Mouse (Mus musculus): Measurements from ENCODE around the gene Mreg. TPM values are rescaled to one million over a fixed set of nuclear protein-coding genes. Genes with fewer than 3 reads are reported as not detected.
A peak's percentile ranks its signal among the peaks of the same experiment; 100 is the strongest.

Gene Mreg
- polyA plus RNA-seq, 2 experiments = 2.9 to 6.4 TPM

DNA sequence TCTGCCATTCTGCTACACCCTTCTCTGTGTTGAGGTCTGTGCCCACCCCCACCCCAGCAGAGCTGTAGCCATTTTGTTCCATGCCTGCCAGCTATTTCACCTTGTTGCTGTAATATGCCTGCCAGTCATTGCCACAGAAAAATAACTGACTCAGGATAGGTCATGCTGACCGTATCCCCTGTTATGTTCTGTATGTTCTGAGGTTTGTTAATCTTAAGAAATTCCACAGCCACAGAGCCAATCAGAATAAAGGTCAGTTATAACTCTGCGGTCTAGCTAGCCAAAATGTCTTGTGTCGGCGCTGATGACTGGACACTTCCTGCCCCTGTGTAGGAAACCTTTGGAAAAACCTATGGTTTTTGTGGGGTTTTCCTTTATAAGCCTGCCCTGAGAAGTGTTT is 67.7 kb downstream of the Mreg start:
- WGBS (ENCODE audit: insufficient replicate concordance) = 70% methylated on average over 4 of the region's 4 CpGs

DNA sequence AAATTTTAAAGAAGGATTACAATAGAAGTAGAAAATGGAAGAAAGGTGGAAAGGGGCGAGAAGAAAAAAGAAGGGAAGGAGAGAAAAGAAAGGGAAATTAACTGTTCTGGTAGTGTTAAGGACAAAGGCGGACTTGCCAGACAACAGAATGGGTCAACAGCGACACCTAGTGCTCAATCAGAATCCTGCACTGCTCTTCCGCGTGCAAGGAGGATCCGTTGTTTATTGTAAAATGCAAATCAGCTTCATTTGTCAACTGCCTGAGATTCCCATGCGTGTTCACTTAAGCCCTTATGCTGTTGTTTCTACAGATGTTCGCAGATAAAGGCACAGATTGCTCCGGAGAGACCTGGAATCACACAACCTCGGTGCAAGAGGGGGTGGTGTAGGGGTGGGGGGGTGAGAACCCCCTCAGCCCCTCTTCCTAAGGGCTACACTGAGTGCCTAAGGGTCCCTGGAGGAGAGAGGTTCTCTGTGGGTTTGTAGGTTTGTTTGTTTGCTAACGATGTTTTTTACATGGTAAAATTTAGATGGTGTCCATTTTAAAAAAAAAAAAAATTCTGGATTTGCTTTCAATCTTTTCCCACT is 70.1 kb downstream of the Mreg start:
- ATAC-seq (ENCODE audit: insufficient read depth) (no peak), DNase-seq (ENCODE audit: low read depth in 3 of 3, low spot score in 3 of 3) (peak; percentile 30 to 46 (median 40))
- Histone ChIP-seq H3K4me3 (ENCODE audit: insufficient read depth in 1 of 2, low read depth in 2 of 2, low read length in 2 of 2) (no peak overlapping the region), H3K27ac (no peak overlapping the region), H3K27me3 (ENCODE audit: control insufficient read depth, insufficient read depth, low read length) (no peaks in the 10 kb centered on the region), H3K9me3 (ENCODE audit: control insufficient read depth, low read length) (no peaks in the 10 kb centered on the region), H3K4me1 (replicated peaks; ENCODE audit: control insufficient read depth in 2 of 2, insufficient read depth in 2 of 2, low read length in 1 of 2) (no peaks in the 10 kb centered on the region), H3K36me3 (replicated peaks; ENCODE audit: control insufficient read depth, insufficient read depth, low read depth) (no peaks in the 10 kb centered on the region), H3K4me2 (ENCODE audit: low read depth) (no peak overlapping the region), H3K9ac (replicated peaks) (no peak overlapping the region)
- TF ChIP-seq CTCF (IDR thresholded peaks at IDR 0.05; ENCODE audit: low read depth) = peak; percentile 89
- no peak for TF ChIP-seq EP300 (IDR thresholded peaks at IDR 0.05; ENCODE audit: low read depth)
- 7% methylated on average over 11 of the region's 11 CpGs for WGBS (ENCODE audit: insufficient replicate concordance)

More for the DNA sequence above, 67.7 kb downstream of the Mreg start:
- H3K36me3 ChIP-seq (replicated peaks; ENCODE audit: control insufficient read depth, insufficient read depth, low read depth) = no peaks in the 10 kb centered on the region
- H3K27ac ChIP-seq = no peak overlapping the region
- DNase-seq (ENCODE audit: low read depth in 3 of 3, low spot score in 3 of 3) (no peak), ATAC-seq (ENCODE audit: insufficient read depth) (no peak)
- H3K9ac ChIP-seq (replicated peaks) = no peak overlapping the region
- H3K4me3 ChIP-seq (ENCODE audit: insufficient read depth in 1 of 2, low read depth in 2 of 2, low read length in 2 of 2) = no peak overlapping the region
- no peak overlapping the region for H3K4me2 ChIP-seq (ENCODE audit: low read depth)
- no peaks in the 10 kb centered on the region for H3K27me3 ChIP-seq (ENCODE audit: control insufficient read depth, insufficient read depth, low read length)
- TF ChIP-seq CTCF (IDR thresholded peaks at IDR 0.05; ENCODE audit: low read depth) (no peak), EP300 (IDR thresholded peaks at IDR 0.05; ENCODE audit: low read depth) (no peak)
- H3K9me3 ChIP-seq (ENCODE audit: control insufficient read depth, low read length) = no peaks in the 10 kb centered on the region
- H3K4me1 ChIP-seq (replicated peaks; ENCODE audit: control insufficient read depth in 2 of 2, insufficient read depth in 2 of 2, low read length in 1 of 2) = no peaks in the 10 kb centered on the region

DNA sequence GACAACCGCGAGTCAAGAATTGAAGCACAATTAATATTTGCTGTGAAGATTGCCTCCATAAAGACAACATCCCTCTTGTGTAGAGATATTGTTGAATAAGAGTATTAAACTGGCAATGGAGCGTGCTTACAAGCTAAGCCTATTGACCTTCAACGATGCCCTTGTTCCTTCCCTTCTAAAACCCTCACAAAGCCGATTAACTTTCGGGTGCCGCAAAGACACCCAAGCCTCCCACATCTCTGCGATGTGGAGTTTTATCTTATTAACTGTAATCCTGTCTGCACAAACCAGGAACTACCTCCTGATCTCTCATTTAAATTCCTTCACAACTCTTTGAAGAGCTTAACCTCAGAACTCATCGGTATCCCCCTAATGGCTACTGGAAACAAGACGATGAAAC is 76.0 kb downstream of the Mreg start:
- DNase-seq (ENCODE audit: low read depth in 3 of 3, low spot score in 3 of 3) = no peak
- 83% methylated on average over 10 of the region's 10 CpGs for WGBS (ENCODE audit: insufficient replicate concordance)
- Histone ChIP-seq H3K9me3 (ENCODE audit: control insufficient read depth, low read length) (no peaks in the 10 kb centered on the region), H3K4me2 (ENCODE audit: low read depth) (no peak overlapping the region), H3K27ac (no peak overlapping the region), H3K4me3 (ENCODE audit: insufficient read depth in 1 of 2, low read depth in 2 of 2, low read length in 2 of 2) (no peak overlapping the region), H3K36me3 (replicated peaks; ENCODE audit: control insufficient read depth, insufficient read depth, low read depth) (no peaks in the 10 kb centered on the region), H3K27me3 (ENCODE audit: control insufficient read depth, insufficient read depth, low read length) (no peaks in the 10 kb centered on the region), H3K9ac (replicated peaks) (no peak overlapping the region), H3K4me1 (replicated peaks; ENCODE audit: control insufficient read depth in 2 of 2, insufficient read depth in 2 of 2, low read length in 1 of 2) (no peaks in the 10 kb centered on the region)
- TF ChIP-seq CTCF (IDR thresholded peaks at IDR 0.05; ENCODE audit: low read depth) = no peak
- no peak for TF ChIP-seq EP300 (IDR thresholded peaks at IDR 0.05; ENCODE audit: low read depth)
- no peak for ATAC-seq (ENCODE audit: insufficient read depth)

DNA sequence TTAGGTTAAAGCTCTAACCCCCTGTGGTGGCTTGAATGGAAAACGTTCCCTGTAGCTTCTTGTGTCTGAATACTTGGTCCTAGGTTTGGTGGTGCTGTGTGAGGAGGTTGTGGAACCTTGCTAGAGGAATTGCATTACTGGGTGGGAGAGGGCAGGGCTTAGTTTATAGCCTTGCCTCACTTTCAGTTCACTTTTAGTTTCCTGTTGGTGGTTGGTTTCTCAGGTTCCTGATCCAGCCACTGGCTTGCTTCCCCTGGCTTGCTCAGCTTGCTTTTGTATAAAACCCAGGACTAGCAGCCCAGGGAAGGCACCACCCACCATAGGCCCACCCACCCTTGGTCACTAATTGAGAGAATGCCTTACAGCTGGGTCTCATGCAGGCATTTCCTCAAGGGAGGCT is 77.6 kb downstream of the Mreg start:
- no peak overlapping the region for H3K4me2 ChIP-seq (ENCODE audit: low read depth)

DNA sequence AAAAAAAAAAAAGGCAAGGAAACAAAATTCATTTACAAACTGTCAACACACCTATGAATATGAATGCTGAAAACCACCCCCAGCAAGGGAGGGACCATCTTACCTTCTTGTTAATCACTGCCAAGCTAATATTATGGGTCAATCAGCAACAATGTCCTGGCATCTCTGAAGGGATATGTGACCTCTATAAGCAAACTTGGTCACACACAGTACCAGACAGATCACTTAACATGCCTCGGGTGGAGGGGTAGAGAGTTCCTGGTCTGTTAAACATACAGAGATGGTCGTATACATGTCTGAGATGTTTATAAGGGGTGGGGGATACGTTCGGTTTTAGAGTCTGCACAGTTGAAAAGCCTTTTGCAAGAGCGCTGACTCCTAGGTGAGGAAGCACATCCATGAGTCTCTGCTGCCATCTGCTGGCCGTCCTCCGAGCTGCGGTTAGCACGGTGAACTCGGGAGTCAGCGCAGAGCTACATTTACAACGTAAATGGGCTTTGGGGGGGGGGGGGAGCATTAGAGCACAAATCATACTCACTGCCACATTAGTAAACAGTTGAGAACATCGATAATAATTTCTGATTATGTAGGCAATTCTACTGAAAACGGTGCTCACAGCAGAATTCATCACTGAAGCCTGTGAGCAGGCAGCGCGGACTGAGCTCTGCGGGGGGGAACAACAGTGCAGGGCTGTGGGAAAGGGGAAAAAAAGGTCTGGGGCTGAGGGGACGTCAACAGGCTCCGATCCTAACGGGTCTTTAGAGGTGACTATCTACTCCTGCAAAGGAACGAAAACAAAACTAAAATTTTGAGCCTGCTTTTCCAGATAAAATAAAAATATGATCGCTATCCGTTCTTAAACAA is 88.4 kb downstream of the Mreg start:
- H3K27ac ChIP-seq = no peak overlapping the region
- no peak overlapping the region for H3K4me2 ChIP-seq (ENCODE audit: low read depth)
- H3K27me3 ChIP-seq (ENCODE audit: control insufficient read depth, insufficient read depth, low read length) = no peaks in the 10 kb centered on the region
- H3K4me1 ChIP-seq (replicated peaks; ENCODE audit: control insufficient read depth in 2 of 2, insufficient read depth in 2 of 2, low read length in 1 of 2) = no peaks in the 10 kb centered on the region
- H3K9me3 ChIP-seq (ENCODE audit: control insufficient read depth, low read length) = no peaks in the 10 kb centered on the region
- no peak overlapping the region for H3K4me3 ChIP-seq (ENCODE audit: insufficient read depth in 1 of 2, low read depth in 2 of 2, low read length in 2 of 2)
- DNase-seq (ENCODE audit: low read depth in 3 of 3, low spot score in 3 of 3) = peak; percentile 12 to 43 (median 28)
- H3K9ac ChIP-seq (replicated peaks) = no peak overlapping the region
- no peaks in the 10 kb centered on the region for H3K36me3 ChIP-seq (replicated peaks; ENCODE audit: control insufficient read depth, insufficient read depth, low read depth)
- ATAC-seq (ENCODE audit: insufficient read depth) = no peak
- no peak for TF ChIP-seq EP300 (IDR thresholded peaks at IDR 0.05; ENCODE audit: low read depth)
- peak; percentile 92 for TF ChIP-seq CTCF (IDR thresholded peaks at IDR 0.05; ENCODE audit: low read depth)
- 30% methylated on average over 23 of the region's 23 CpGs for WGBS (ENCODE audit: insufficient replicate concordance)

More for the DNA sequence above, 77.6 kb downstream of the Mreg start:
- no peak for ATAC-seq (ENCODE audit: insufficient read depth)
- DNase-seq (ENCODE audit: low read depth in 3 of 3, low spot score in 3 of 3) = no peak
- H3K27ac ChIP-seq = no peak overlapping the region
- H3K4me3 ChIP-seq (ENCODE audit: insufficient read depth in 1 of 2, low read depth in 2 of 2, low read length in 2 of 2) = no peak overlapping the region
- H3K9me3 ChIP-seq (ENCODE audit: control insufficient read depth, low read length) = no peaks in the 10 kb centered on the region
- WGBS (ENCODE audit: insufficient replicate concordance) = 30% methylated on average over 1 of the region's 1 CpGs
- no peak overlapping the region for H3K9ac ChIP-seq (replicated peaks)
- no peaks in the 10 kb centered on the region for H3K4me1 ChIP-seq (replicated peaks; ENCODE audit: control insufficient read depth in 2 of 2, insufficient read depth in 2 of 2, low read length in 1 of 2)
- no peaks in the 10 kb centered on the region for H3K27me3 ChIP-seq (ENCODE audit: control insufficient read depth, insufficient read depth, low read length)
- TF ChIP-seq CTCF (IDR thresholded peaks at IDR 0.05; ENCODE audit: low read depth) (no peak), EP300 (IDR thresholded peaks at IDR 0.05; ENCODE audit: low read depth) (no peak)
- no peaks in the 10 kb centered on the region for H3K36me3 ChIP-seq (replicated peaks; ENCODE audit: control insufficient read depth, insufficient read depth, low read depth)
